Mouse (Mus musculus): Measurements from ENCODE around the gene Camta1. TPM values are rescaled to one million over a fixed set of nuclear protein-coding genes. Genes with fewer than 3 reads are reported as not detected.

Camta1 gene
- polyA plus RNA-seq, 1 experiment from 2014 or later, result 150 TPM

DNA sequence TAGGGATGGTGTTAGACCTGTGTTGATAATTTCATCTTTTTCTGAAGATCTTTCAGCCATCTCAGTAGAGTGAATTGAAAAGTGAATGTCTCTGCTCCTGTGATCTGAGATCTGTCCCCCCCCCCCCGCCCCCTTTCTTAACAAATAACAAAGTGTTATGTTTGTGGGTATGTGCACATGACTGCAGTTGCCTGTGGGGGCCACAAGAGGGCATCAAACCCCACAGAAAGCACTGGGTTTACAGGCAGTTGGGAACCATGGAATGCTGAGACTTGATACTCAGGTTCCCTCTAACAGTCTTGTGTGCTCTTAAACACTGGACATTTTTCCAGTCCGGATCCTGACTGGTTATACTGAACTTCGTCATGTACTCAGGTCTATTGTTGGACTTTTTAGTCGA is 350.6 kb downstream of the Camta1 start:
- Histone ChIP-seq H3K4me1 (ENCODE audit: control insufficient read depth, insufficient read depth, low read length) (no peaks in the 10 kb centered on the region), H3K4me3 (ENCODE audit: low read depth, low read length) (no peak overlapping the region), H3K9ac (ENCODE audit: low read length) (no peak overlapping the region), H3K27me3 (ENCODE audit: control insufficient read depth, insufficient read depth, low read length) (no peaks in the 10 kb centered on the region), H3K27ac (ENCODE audit: low read depth, low read length) (no peak overlapping the region), H3K36me3 (ENCODE audit: control insufficient read depth, insufficient read depth, low read length) (no peaks in the 10 kb centered on the region), H3K9me3 (ENCODE audit: control insufficient read depth, low read length) (peaks cover 3% of the 10 kb centered on the region; the same call in 1 of the 2 replicates), H3K4me2 (no peak overlapping the region)
- ATAC-seq (ENCODE audit: low FRiP score) (no peak), DNase-seq (ENCODE audit: low spot score, missing footprints) (peak; percentile 70)
- 92% methylated on average over 4 of the region's 4 CpGs for WGBS

DNA sequence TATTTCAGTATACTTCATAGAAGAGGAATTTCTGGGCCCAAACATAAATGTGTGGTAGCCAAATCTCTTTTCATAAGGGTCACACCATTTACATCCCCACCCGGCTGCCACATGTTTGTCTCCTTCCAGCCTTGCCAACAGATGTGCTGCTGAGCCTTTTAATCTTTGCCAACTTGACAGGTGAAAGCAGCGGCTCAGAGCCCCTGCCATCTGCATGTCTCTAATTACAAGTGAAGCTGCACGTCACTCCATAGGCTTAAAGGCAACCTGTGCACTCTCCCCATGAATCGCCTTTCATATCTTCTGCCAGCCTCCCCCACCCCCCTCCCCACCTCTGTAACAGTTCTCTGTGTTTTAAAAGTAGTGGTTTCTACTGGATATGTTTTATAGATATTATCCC is 351.3 kb downstream of the Camta1 start:
- no peaks in the 10 kb centered on the region for H3K36me3 ChIP-seq (ENCODE audit: control insufficient read depth, insufficient read depth, low read length)
- DNase-seq (ENCODE audit: low spot score, missing footprints) (peak; percentile 12), ATAC-seq (ENCODE audit: low FRiP score) (no peak)
- H3K27me3 ChIP-seq (ENCODE audit: control insufficient read depth, insufficient read depth, low read length), result no peaks in the 10 kb centered on the region
- H3K9ac ChIP-seq (ENCODE audit: low read length), result no peak overlapping the region
- H3K27ac ChIP-seq (ENCODE audit: low read depth, low read length), result no peak overlapping the region
- peaks cover 3% of the 10 kb centered on the region; the same call in 1 of the 2 replicates for H3K9me3 ChIP-seq (ENCODE audit: control insufficient read depth, low read length)
- no peak overlapping the region for H3K4me2 ChIP-seq
- H3K4me3 ChIP-seq (ENCODE audit: low read depth, low read length), result no peak overlapping the region
- H3K4me1 ChIP-seq (ENCODE audit: control insufficient read depth, insufficient read depth, low read length), result no peaks in the 10 kb centered on the region
- 75% methylated on average over 4 of the region's 4 CpGs for whole genome bisulfite sequencing

DNA sequence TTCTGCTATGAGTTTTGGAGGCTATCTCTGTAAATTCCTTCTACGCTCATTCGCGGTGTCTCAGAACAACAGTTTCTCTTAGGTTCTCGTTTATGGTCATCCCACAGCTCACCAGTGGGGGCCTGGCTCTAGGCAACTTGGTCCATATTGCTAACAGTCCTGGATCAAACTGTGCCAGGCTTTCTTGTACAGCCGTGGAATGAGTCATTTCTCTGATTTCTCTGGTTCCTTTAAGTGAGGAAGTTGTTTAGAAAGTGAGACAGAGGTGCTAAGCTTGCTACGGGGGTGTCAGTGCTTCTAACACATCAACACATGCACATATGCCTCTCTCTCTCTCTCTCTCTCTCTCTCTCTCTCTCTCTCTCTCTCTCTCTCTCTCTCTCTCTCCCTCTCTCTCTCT is 355.0 kb downstream of the Camta1 start:
- H3K27me3 ChIP-seq (ENCODE audit: control insufficient read depth, insufficient read depth, low read length), result no peaks in the 10 kb centered on the region
- H3K4me3 ChIP-seq (ENCODE audit: low read depth, low read length), result no peak overlapping the region
- ATAC-seq (ENCODE audit: low FRiP score), result no peak
- DNase-seq (ENCODE audit: low spot score, missing footprints), result peak; percentile 4
- H3K36me3 ChIP-seq (ENCODE audit: control insufficient read depth, insufficient read depth, low read length), result no peaks in the 10 kb centered on the region
- whole genome bisulfite sequencing, result 92% methylated on average over 6 of the region's 6 CpGs
- no peaks in the 10 kb centered on the region for H3K4me1 ChIP-seq (ENCODE audit: control insufficient read depth, insufficient read depth, low read length)
- no peak overlapping the region for H3K4me2 ChIP-seq
- no peak overlapping the region for H3K27ac ChIP-seq (ENCODE audit: low read depth, low read length)
- no peak overlapping the region for H3K9ac ChIP-seq (ENCODE audit: low read length)
- H3K9me3 ChIP-seq (ENCODE audit: control insufficient read depth, low read length), result peaks cover 9% of the 10 kb centered on the region; the same call in 1 of the 2 replicates

DNA sequence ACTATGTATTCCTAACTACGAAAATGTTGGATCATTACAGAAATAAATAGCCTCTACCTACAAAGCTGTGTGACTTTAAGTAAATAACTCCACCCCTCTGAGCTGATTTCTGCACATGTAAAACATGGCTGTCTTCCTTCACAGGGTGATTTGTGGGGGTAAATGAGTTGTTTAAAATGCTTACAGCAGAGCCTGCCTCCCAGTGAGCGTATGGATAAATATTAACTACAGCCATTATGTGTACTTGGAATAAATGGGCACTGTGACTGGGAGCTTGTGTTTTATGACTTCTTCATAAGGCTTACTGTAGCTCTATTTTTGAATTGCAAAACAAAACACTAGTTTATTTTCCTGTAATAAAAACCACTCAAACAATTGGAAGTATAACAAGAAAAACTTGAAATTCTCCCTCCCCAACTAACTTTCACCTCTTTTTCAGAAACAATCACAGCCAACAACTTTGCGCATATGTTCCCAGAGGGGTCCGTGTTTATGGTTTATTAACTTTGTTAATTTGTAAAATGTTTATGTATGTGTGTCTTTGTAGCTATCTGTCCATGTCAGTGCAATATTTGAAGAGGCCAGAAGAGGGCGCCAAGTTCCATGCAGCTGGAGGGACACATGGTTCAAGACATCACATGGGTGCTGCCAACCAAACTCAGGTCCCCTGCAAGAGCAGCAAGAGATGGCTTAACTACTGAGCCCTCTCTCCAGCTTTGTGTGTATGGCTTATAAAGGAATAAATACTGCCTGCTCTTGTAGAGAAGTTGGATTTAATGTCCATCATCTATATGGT is 363.0 kb downstream of the Camta1 start:
- WGBS, result 80% methylated on average over 5 of the region's 5 CpGs
- no peak for DNase-seq (ENCODE audit: low spot score, missing footprints)
- H3K27ac ChIP-seq (ENCODE audit: low read depth, low read length), result no peak overlapping the region
- no peak for ATAC-seq (ENCODE audit: low FRiP score)
- H3K36me3 ChIP-seq (ENCODE audit: control insufficient read depth, insufficient read depth, low read length), result no peaks in the 10 kb centered on the region
- H3K9me3 ChIP-seq (ENCODE audit: control insufficient read depth, low read length), result peaks cover 10% of the 10 kb centered on the region; the same call in 1 of the 2 replicates
- H3K9ac ChIP-seq (ENCODE audit: low read length), result no peak overlapping the region
- no peaks in the 10 kb centered on the region for H3K4me1 ChIP-seq (ENCODE audit: control insufficient read depth, insufficient read depth, low read length)
- no peak overlapping the region for H3K4me2 ChIP-seq
- H3K27me3 ChIP-seq (ENCODE audit: control insufficient read depth, insufficient read depth, low read length), result no peaks in the 10 kb centered on the region
- no peak overlapping the region for H3K4me3 ChIP-seq (ENCODE audit: low read depth, low read length)

DNA sequence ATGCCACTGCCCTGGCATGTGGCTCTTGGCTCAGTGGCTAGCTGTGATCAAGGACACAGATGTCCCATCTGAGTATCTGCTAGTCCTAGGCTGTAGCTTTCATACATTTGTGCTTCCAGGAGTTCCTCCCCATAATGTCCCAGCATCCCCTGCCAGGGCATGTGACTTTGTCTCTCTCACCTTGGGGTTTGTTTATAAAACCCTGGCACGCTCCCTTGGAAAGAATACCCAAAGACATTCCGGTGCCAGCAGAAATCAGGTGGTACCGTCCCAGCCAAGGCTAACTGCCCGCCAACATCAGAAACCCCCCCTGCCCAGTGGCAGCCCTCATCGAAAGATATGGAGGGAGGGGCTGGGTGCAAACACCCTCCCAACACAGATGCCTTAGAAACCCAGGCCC is 365.1 kb downstream of the Camta1 start:
- no peaks in the 10 kb centered on the region for H3K27me3 ChIP-seq (ENCODE audit: control insufficient read depth, insufficient read depth, low read length)
- H3K9me3 ChIP-seq (ENCODE audit: control insufficient read depth, low read length), result peaks cover 4% of the 10 kb centered on the region; the same call in 1 of the 2 replicates
- no peak for ATAC-seq (ENCODE audit: low FRiP score)
- H3K4me2 ChIP-seq, result no peak overlapping the region
- DNase-seq (ENCODE audit: low spot score, missing footprints), result no peak
- H3K4me1 ChIP-seq (ENCODE audit: control insufficient read depth, insufficient read depth, low read length), result no peaks in the 10 kb centered on the region
- H3K27ac ChIP-seq (ENCODE audit: low read depth, low read length), result no peak overlapping the region
- no peak overlapping the region for H3K4me3 ChIP-seq (ENCODE audit: low read depth, low read length)
- no peak overlapping the region for H3K9ac ChIP-seq (ENCODE audit: low read length)
- 93% methylated on average over 5 of the region's 5 CpGs for WGBS
- no peaks in the 10 kb centered on the region for H3K36me3 ChIP-seq (ENCODE audit: control insufficient read depth, insufficient read depth, low read length)

DNA sequence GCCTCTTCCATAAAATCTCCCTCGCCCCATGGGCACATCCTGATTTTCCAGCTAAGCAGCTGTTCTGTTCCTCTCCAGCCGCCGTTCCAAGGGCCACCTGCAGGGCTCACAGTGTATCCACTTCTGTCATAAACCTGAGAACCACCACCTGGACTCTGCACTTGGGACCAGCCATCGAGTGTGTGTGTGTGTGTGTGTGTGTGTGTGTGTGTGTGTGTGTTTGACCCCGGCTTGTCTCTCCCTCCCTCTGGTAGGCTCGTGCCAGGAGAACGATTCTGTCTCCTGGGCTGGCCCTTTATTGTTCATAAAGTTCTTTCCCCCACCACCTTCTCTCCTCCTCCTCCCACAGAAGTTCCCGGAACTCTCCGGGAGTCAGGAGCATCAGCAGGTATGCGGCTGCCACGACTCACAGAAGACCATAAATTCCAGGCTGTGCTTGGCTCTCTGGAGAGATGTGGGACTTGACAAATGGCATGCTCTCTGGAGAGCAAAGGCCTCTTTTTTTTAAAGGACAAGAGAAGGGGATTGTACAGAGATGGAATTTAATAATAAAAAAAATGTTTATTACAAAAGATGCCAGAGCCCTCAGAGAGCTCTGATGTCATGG is 366.3 kb downstream of the Camta1 start:
- Histone ChIP-seq H3K4me1 (ENCODE audit: control insufficient read depth, insufficient read depth, low read length) (no peaks in the 10 kb centered on the region), H3K36me3 (ENCODE audit: control insufficient read depth, insufficient read depth, low read length) (no peaks in the 10 kb centered on the region)

DNA sequence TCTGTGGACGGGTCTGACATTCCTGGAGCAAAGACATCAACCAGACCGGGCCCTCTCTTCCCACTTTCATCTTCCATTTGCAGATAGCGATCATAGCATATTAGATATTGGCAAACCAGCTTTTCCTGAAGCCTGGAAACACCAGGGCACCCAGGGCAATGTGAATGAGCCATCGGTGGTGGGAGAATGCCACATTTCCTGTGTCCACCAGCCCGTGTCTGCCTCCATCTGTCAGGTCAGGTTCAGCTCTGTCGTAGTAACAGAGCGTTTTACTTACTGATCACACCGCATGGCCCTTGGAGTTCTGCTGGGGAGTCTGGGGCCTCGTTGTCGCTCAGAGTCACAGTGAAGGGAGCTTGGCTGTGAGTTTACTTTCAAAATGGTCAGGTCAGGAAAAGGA is 368.9 kb downstream of the Camta1 start:
- no peaks in the 10 kb centered on the region for H3K4me1 ChIP-seq (ENCODE audit: control insufficient read depth, insufficient read depth, low read length)
- no peaks in the 10 kb centered on the region for H3K36me3 ChIP-seq (ENCODE audit: control insufficient read depth, insufficient read depth, low read length)
- no peaks in the 10 kb centered on the region for H3K9me3 ChIP-seq (ENCODE audit: control insufficient read depth, low read length)
- ATAC-seq (ENCODE audit: low FRiP score), result no peak
- no peak overlapping the region for H3K4me3 ChIP-seq (ENCODE audit: low read depth, low read length)
- DNase-seq (ENCODE audit: low spot score, missing footprints), result no peak
- H3K4me2 ChIP-seq, result no peak overlapping the region
- no peak overlapping the region for H3K27ac ChIP-seq (ENCODE audit: low read depth, low read length)
- H3K9ac ChIP-seq (ENCODE audit: low read length), result no peak overlapping the region
- WGBS, result 88% methylated on average over 10 of the region's 10 CpGs
- no peaks in the 10 kb centered on the region for H3K27me3 ChIP-seq (ENCODE audit: control insufficient read depth, insufficient read depth, low read length)

More for the DNA sequence above, 366.3 kb downstream of the Camta1 start:
- Histone ChIP-seq H3K4me2 (no peak overlapping the region), H3K9ac (ENCODE audit: low read length) (no peak overlapping the region), H3K9me3 (ENCODE audit: control insufficient read depth, low read length) (peaks cover 4% of the 10 kb centered on the region; the same call in 1 of the 2 replicates), H3K27ac (ENCODE audit: low read depth, low read length) (no peak overlapping the region), H3K4me3 (ENCODE audit: low read depth, low read length) (no peak overlapping the region), H3K27me3 (ENCODE audit: control insufficient read depth, insufficient read depth, low read length) (no peaks in the 10 kb centered on the region)
- no peak for ATAC-seq (ENCODE audit: low FRiP score)
- DNase-seq (ENCODE audit: low spot score, missing footprints), result no peak
- 87% methylated on average over 11 of the region's 11 CpGs for WGBS

DNA sequence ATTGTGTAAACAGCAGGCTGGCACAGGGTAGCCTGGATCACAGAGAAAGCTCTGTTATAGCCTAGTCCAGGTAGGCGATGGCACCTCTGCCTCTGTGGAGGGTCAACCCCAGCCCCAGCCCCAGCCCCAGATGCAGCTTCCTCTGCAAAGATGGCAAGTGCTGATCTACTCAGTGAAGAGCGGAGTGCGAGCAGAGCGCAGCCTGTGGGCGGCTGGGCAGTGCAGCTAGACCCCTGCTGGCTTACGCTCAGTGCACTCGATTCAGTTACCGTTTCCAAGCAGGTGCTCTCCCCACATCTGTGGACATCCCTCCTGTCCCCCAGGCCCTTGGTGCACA is 377.7 kb downstream of the Camta1 start:
- no peak for DNase-seq (ENCODE audit: low spot score, missing footprints)
- Histone ChIP-seq H3K36me3 (ENCODE audit: control insufficient read depth, insufficient read depth, low read length) (no peaks in the 10 kb centered on the region), H3K27me3 (ENCODE audit: control insufficient read depth, insufficient read depth, low read length) (no peaks in the 10 kb centered on the region), H3K4me3 (ENCODE audit: low read depth, low read length) (no peak overlapping the region), H3K9me3 (ENCODE audit: control insufficient read depth, low read length) (no peaks in the 10 kb centered on the region), H3K4me1 (ENCODE audit: control insufficient read depth, insufficient read depth, low read length) (peaks cover 3% of the 10 kb centered on the region), H3K9ac (ENCODE audit: low read length) (no peak overlapping the region), H3K4me2 (no peak overlapping the region), H3K27ac (ENCODE audit: low read depth, low read length) (no peak overlapping the region)
- ATAC-seq (ENCODE audit: low FRiP score), result peak; percentile 5; the same call in 1 of the 2 replicates
- WGBS, result 63% methylated on average over 8 of the region's 8 CpGs

DNA sequence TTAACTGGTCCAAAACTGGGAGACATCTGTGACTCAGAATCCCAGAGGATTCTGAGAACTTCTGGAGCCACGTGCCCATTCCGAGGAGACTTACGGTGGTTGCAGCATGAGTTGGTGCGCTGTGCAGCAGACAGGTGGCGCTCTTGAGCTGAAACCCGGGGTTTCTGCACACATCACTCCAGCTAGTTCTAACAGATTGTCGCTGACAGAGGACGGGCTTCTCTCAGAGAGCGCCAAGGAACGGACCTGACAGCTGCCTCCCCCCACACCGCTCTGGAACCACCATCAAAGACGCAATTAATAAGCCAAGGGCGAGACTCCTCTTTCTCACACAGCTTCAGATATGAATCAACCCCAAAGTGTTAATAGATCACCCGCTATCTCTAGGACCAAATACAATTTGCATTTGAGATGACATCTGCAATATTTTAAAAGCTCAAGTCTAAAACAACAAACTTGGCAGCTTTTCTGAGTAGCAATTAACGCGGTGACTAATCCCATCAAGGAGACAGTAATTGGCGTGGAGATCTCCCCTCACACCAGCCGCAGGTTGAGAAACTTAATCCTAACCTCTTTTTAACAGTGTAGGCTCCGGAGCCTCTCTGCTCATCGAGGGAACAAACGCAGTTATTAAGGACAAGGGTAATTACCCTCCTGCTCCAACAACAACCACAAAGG is 378.2 kb downstream of the Camta1 start:
- 15% methylated on average over 21 of the region's 21 CpGs for WGBS
- ATAC-seq (ENCODE audit: low FRiP score), result peak; percentile 70
- DNase-seq (ENCODE audit: low spot score, missing footprints), result peak; percentile 95
- Histone ChIP-seq H3K9me3 (ENCODE audit: control insufficient read depth, low read length) (no peaks in the 10 kb centered on the region), H3K4me3 (ENCODE audit: low read depth, low read length) (no peak overlapping the region), H3K4me1 (ENCODE audit: control insufficient read depth, insufficient read depth, low read length) (peaks cover 3% of the 10 kb centered on the region), H3K27me3 (ENCODE audit: control insufficient read depth, insufficient read depth, low read length) (no peaks in the 10 kb centered on the region), H3K4me2 (no peak overlapping the region), H3K9ac (ENCODE audit: low read length) (no peak overlapping the region), H3K27ac (ENCODE audit: low read depth, low read length) (no peak overlapping the region), H3K36me3 (ENCODE audit: control insufficient read depth, insufficient read depth, low read length) (no peaks in the 10 kb centered on the region)
